Mouse (Mus musculus): ENCODE measurements around the gene Cd300e. TPM values are rescaled to one million over a fixed set of nuclear protein-coding genes. Genes with fewer than 3 reads are reported as not detected.

Gene Cd300e
- total and polyA plus RNA-seq, 3 experiments: not detected

DNA sequence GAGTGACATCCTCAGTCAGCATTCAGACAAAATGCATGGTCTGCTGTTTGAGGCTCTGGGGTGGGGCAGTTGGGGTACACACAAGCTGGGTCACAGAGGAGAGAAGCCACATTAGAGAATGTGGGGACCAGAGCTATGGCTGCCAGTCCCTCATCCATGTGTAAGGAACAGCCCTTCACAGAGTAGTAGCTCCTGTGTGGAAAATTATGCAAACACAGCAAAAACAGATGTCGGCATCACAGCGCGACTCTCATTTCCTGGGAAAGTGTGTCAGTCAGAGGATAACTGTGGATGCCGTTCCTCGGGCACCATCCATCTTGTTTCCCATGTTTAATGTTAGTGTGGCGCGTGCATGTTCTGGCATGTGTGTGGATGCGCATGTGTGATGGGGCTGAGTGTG, 46.2 kb upstream of the Cd300e start:
- Histone ChIP-seq H3K4me3 (ENCODE audit: control insufficient read depth in 1 of 2, insufficient read depth in 1 of 2, low read depth in 2 of 2, low read length in 2 of 2) (no peak overlapping the region), H3K27ac (ENCODE audit: control insufficient read depth, low read depth, low read length) (no peak overlapping the region), H3K79me2 (ENCODE audit: control insufficient read depth, insufficient read depth, low read length, poor library complexity) (no peaks in the 10 kb centered on the region), H3K9me3 (replicated peaks; ENCODE audit: insufficient read depth, low read length) (no peaks in the 10 kb centered on the region), H3K36me3 (ENCODE audit: control insufficient read depth in 1 of 2, insufficient read depth in 2 of 2, low read length in 2 of 2) (no peaks in the 10 kb centered on the region), H3K9ac (ENCODE audit: control insufficient read depth, low read depth, low read length, poor library complexity, severe bottlenecking) (no peak overlapping the region), H3K27me3 (ENCODE audit: control insufficient read depth in 1 of 2, insufficient read depth in 2 of 2, low read length in 2 of 2) (no peaks in the 10 kb centered on the region), H3K4me1 (ENCODE audit: control insufficient read depth in 1 of 2, insufficient read depth in 2 of 2, low read length in 2 of 2) (no peaks in the 10 kb centered on the region; a peak in 1 of 4 replicates)
- TF ChIP-seq E2F4 (IDR thresholded peaks at IDR 0.05; ENCODE audit: borderline replicate concordance, low read depth, low read length): no peak
- TF ChIP-seq MXI1 (IDR thresholded peaks at IDR 0.05; ENCODE audit: low read depth, low read length): no peak
- TF ChIP-seq ZMIZ1 (IDR thresholded peaks at IDR 0.05; ENCODE audit: low read depth, low read length): no peak
- TF ChIP-seq RCOR1 (IDR thresholded peaks at IDR 0.05; ENCODE audit: low read depth, low read length): no peak
- no peak for TF ChIP-seq GATA1 (IDR thresholded peaks at IDR 0.05; ENCODE audit: low read depth, low read length)
- no peak for TF ChIP-seq RAD21 (IDR thresholded peaks at IDR 0.05; ENCODE audit: low read depth, low read length)
- TF ChIP-seq ZC3H11A (IDR thresholded peaks at IDR 0.05; ENCODE audit: low read depth, low read length): no peak
- TF ChIP-seq ZKSCAN1 (IDR thresholded peaks at IDR 0.05; ENCODE audit: low read depth, low read length): no peak
- no peak for TF ChIP-seq CTCF (IDR thresholded peaks at IDR 0.05 in 2 of 3, conservative IDR thresholded peaks at IDR 0.05 in 1 of 3; ENCODE audit: control insufficient read depth in 1 of 3, insufficient read depth in 1 of 3, low read depth in 2 of 3, low read length in 3 of 3, poor library complexity in 1 of 3, severe bottlenecking in 1 of 3)
- no peak for TF ChIP-seq HCFC1 (IDR thresholded peaks at IDR 0.05; ENCODE audit: low read depth, low read length)
- TF ChIP-seq POLR2AphosphoS2 (IDR thresholded peaks at IDR 0.05; ENCODE audit: low read length): no peak
- TF ChIP-seq TBP (IDR thresholded peaks at IDR 0.05; ENCODE audit: low read depth, low read length): no peak
- TF ChIP-seq USF1 (IDR thresholded peaks at IDR 0.05; ENCODE audit: low read depth, low read length): no peak
- no peak for DNase-seq (ENCODE audit: low read depth, low spot score)

DNA sequence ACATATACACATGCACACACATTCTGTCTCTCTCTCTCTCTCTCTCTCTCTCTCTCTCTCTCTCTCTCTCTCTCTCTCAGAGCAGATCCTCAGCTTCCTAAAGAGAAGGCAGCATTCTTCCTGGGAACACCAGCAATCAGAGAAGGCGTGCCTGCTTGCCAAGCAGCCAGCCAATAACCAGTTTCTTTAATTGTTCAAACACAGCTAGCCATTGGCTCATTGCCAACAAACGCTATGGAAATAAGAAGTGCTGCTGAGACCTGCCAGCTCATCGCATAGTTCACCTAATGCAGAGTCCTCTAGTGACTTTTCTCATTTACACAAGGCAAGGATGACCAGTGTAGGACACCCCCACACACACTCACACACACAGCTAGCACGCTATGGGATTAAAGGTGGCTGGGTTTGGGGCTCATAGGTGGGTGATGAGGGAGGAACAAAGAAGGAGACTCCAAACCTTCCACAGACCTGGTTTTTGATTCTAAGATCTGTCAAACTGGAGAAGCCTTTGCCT, 45.5 kb upstream of the Cd300e start:
- Histone ChIP-seq H3K9ac (ENCODE audit: control insufficient read depth, low read depth, low read length, poor library complexity, severe bottlenecking) (no peak overlapping the region), H3K27ac (ENCODE audit: control insufficient read depth, low read depth, low read length) (no peak overlapping the region), H3K79me2 (ENCODE audit: control insufficient read depth, insufficient read depth, low read length, poor library complexity) (no peaks in the 10 kb centered on the region), H3K4me3 (ENCODE audit: control insufficient read depth in 1 of 2, insufficient read depth in 1 of 2, low read depth in 2 of 2, low read length in 2 of 2) (no peak overlapping the region), H3K9me3 (replicated peaks; ENCODE audit: insufficient read depth, low read length) (no peaks in the 10 kb centered on the region), H3K4me1 (ENCODE audit: control insufficient read depth in 1 of 2, insufficient read depth in 2 of 2, low read length in 2 of 2) (no peaks in the 10 kb centered on the region; a peak in 1 of 4 replicates), H3K27me3 (ENCODE audit: control insufficient read depth in 1 of 2, insufficient read depth in 2 of 2, low read length in 2 of 2) (no peaks in the 10 kb centered on the region), H3K36me3 (ENCODE audit: control insufficient read depth in 1 of 2, insufficient read depth in 2 of 2, low read length in 2 of 2) (no peaks in the 10 kb centered on the region)
- TF ChIP-seq ETS1 (IDR thresholded peaks at IDR 0.05; ENCODE audit: low read depth, low read length): no peak
- no peak for TF ChIP-seq NELFE (IDR thresholded peaks at IDR 0.05; ENCODE audit: low read depth, low read length)
- DNase-seq (ENCODE audit: low read depth, low spot score): peak; percentile 28

- Histone ChIP-seq H3K79me2 (ENCODE audit: control insufficient read depth, insufficient read depth, low read length, poor library complexity) (no peaks in the 10 kb centered on the region), H3K4me1 (ENCODE audit: control insufficient read depth in 1 of 2, insufficient read depth in 2 of 2, low read length in 2 of 2) (no peaks in the 10 kb centered on the region; a peak in 1 of 4 replicates), H3K4me3 (ENCODE audit: control insufficient read depth in 1 of 2, insufficient read depth in 1 of 2, low read depth in 2 of 2, low read length in 2 of 2) (no peak overlapping the region), H3K36me3 (ENCODE audit: control insufficient read depth in 1 of 2, insufficient read depth in 2 of 2, low read length in 2 of 2) (no peaks in the 10 kb centered on the region), H3K9ac (ENCODE audit: control insufficient read depth, low read depth, low read length, poor library complexity, severe bottlenecking) (no peak overlapping the region), H3K9me3 (replicated peaks; ENCODE audit: insufficient read depth, low read length) (no peaks in the 10 kb centered on the region), H3K27me3 (ENCODE audit: control insufficient read depth in 1 of 2, insufficient read depth in 2 of 2, low read length in 2 of 2) (no peaks in the 10 kb centered on the region), H3K27ac (ENCODE audit: control insufficient read depth, low read depth, low read length) (no peak overlapping the region)
- DNase-seq (ENCODE audit: low read depth, low spot score): no peak
- TF ChIP-seq UBTF (IDR thresholded peaks at IDR 0.05; ENCODE audit: borderline replicate concordance, insufficient read depth, low read depth, low read length): no peak
- TF ChIP-seq CTCF (IDR thresholded peaks at IDR 0.05 in 2 of 3, conservative IDR thresholded peaks at IDR 0.05 in 1 of 3; ENCODE audit: control insufficient read depth in 1 of 3, insufficient read depth in 1 of 3, low read depth in 2 of 3, low read length in 3 of 3, poor library complexity in 1 of 3, severe bottlenecking in 1 of 3): no peak
- TF ChIP-seq RCOR1 (IDR thresholded peaks at IDR 0.05; ENCODE audit: low read depth, low read length): no peak
- no peak for TF ChIP-seq SMC3 (IDR thresholded peaks at IDR 0.05; ENCODE audit: low read depth, low read length)
- TF ChIP-seq BHLHE40 (IDR thresholded peaks at IDR 0.05; ENCODE audit: borderline replicate concordance, low read depth, low read length): no peak
- TF ChIP-seq POLR2AphosphoS5 (IDR thresholded peaks at IDR 0.05; ENCODE audit: borderline replicate concordance, low read depth, low read length): no peak
- TF ChIP-seq ETS1 (IDR thresholded peaks at IDR 0.05; ENCODE audit: low read depth, low read length): no peak
- TF ChIP-seq HCFC1 (IDR thresholded peaks at IDR 0.05; ENCODE audit: low read depth, low read length): no peak
- no peak for TF ChIP-seq POLR2AphosphoS2 (IDR thresholded peaks at IDR 0.05; ENCODE audit: low read length)
- no peak for TF ChIP-seq GABPA (IDR thresholded peaks at IDR 0.05; ENCODE audit: low read depth, low read length)
- TF ChIP-seq MAX (IDR thresholded peaks at IDR 0.05; ENCODE audit: low read length): no peak
- TF ChIP-seq E2F4 (IDR thresholded peaks at IDR 0.05; ENCODE audit: borderline replicate concordance, low read depth, low read length): no peak
- no peak for TF ChIP-seq USF1 (IDR thresholded peaks at IDR 0.05; ENCODE audit: low read depth, low read length)
- no peak for TF ChIP-seq MEF2A (IDR thresholded peaks at IDR 0.05; ENCODE audit: extremely low read depth, insufficient replicate concordance, low read depth, low read length, poor library complexity, severe bottlenecking)
- TF ChIP-seq MAZ (IDR thresholded peaks at IDR 0.05; ENCODE audit: low read depth, low read length): no peak
Measured at GRCm38 (mm10) chr11:115106638-115107037, 44.7 kb upstream of the Cd300e start.

All from MEL (cell line).